8 mouse cellular contexts compared by ENCODE assay signal in the genomic region with DNA sequence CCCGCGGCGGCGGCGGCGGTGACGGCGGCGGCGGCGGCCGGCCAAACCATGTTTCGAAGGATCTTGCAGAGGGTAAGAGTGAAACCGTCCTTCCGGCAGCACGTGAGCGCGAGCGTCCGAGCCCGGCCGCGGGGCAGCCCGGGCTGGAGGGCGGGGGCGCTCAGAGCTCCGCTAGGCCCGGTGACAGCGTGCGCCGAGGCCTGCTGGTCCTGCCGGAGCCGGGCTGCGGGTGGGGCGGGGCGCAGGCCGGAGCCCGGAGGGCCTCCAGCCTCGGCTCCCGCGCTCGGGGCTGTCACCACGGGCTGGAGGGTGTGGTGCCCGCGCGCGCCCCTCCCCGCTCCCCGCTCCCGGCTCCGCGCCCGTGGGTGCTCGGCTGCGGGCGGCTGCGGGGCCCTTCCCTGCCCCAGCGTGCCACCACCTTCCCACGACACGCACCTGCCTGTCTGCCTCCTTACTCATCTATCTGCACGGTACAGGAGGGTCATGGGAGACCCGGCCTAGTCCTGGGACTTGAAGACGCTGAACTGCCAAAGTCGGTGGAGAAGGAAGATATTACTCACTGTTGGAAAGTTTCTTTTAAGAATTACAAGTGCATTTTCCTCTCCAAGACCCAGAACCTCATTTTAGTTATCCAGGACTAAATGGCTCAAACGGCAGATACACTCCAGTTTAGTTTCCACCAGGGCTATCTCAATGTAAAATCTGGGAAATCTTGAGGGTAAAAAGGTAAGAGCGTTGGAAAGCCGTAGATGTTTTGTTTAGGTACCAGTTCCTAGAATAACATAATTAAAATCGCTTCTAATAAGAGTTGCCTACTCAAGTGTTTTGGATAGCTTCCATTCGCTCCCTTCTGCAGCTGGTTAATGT. TPM values are rescaled to one million over a fixed set of nuclear protein-coding genes. Genes with fewer than 3 reads are reported as not detected.
DNase-seq lines count a peak whose midpoint lies in the region; ATAC-seq and TF ChIP-seq lines count a peak whose summit lies in the region.

No protein-coding gene starts in this region.

- peak overlapping the region; percentile 94 for H3K4me3 ChIP-seq in gastrocnemius, adult 2 months
- H3K4me3 ChIP-seq in forebrain, embryonic 15.5 days, result peak overlapping the region; percentile 86
- peak overlapping the region; percentile 77 for H3K4me3 ChIP-seq in liver, embryonic 12.5 days
- H3K4me3 ChIP-seq in small intestine, adult 2 months (ENCODE audit: low read depth, low read length), result peak overlapping the region; percentile 82

- no peaks in the 10 kb centered on the region for H3K27me3 ChIP-seq in forebrain, embryonic 15.5 days
- no peaks in the 10 kb centered on the region for H3K27me3 ChIP-seq in liver, embryonic 12.5 days (replicated peaks)
- H3K27me3 ChIP-seq in small intestine, adult 2 months (ENCODE audit: control insufficient read depth, insufficient read depth, low read length), result no peaks in the 10 kb centered on the region

- H3K4me2 ChIP-seq in forebrain, embryonic 15.5 days (replicated peaks), result peak overlapping the region; percentile 67
- H3K4me2 ChIP-seq in liver, embryonic 12.5 days, result peak overlapping the region; percentile 88

- peaks cover 20% of the 10 kb centered on the region for H3K4me1 ChIP-seq in forebrain, embryonic 15.5 days
- peaks cover 34% of the 10 kb centered on the region for H3K4me1 ChIP-seq in liver, embryonic 12.5 days
- no peaks in the 10 kb centered on the region for H3K4me1 ChIP-seq in small intestine, adult 2 months (ENCODE audit: control insufficient read depth, insufficient read depth, insufficient read length, low read length)

- intact Hi-C loops in gastrocnemius, adult 2 months (cut with DNase I), result loop anchor here (5.0 kb wide), 1 partner anchor 389 kb away; no protein-coding TSS in a partner anchor
- intact Hi-C loops in gastrocnemius, postnatal 14 days (cut with DNase I; ENCODE audit: low total_unique reads), result no loop called here

- peak overlapping the region; percentile 85 for H3K9ac ChIP-seq in forebrain, embryonic 15.5 days (replicated peaks)
- H3K9ac ChIP-seq in liver, embryonic 12.5 days, result peak overlapping the region; percentile 85

- H3K36me3 ChIP-seq in forebrain, embryonic 15.5 days, result no peaks in the 10 kb centered on the region
- H3K36me3 ChIP-seq in liver, embryonic 12.5 days, result peaks cover 11% of the 10 kb centered on the region
- no peaks in the 10 kb centered on the region for H3K36me3 ChIP-seq in small intestine, adult 2 months (ENCODE audit: control insufficient read depth, insufficient read depth, low read length)

- 4% methylated on average over 69 of the region's 69 CpGs for WGBS in forebrain, embryonic 15.5 days
- WGBS in liver, embryonic 12.5 days (ENCODE audit: insufficient replicate concordance), result 4% methylated on average over 64 of the region's 69 CpGs
- WGBS in small intestine, adult 2 months, result 3% methylated on average over 66 of the region's 69 CpGs

- peak; percentile 91 for ATAC-seq in forebrain, embryonic 15.5 days (replicated peaks)
- peak; percentile 86 for ATAC-seq in liver, embryonic 12.5 days

- H3K9me3 ChIP-seq in forebrain, embryonic 15.5 days, result no peaks in the 10 kb centered on the region
- no peaks in the 10 kb centered on the region for H3K9me3 ChIP-seq in liver, embryonic 12.5 days (replicated peaks)

- TF ChIP-seq POLR2A in small intestine, adult 2 months (IDR thresholded peaks at IDR 0.05; ENCODE audit: low read depth, low read length), result no peak

- DNase-seq in gastrocnemius, adult 2 months, result peak; percentile 88
- no peak for DNase-seq in gastrocnemius, postnatal 4 days (ENCODE audit: low spot score in 2 of 2)
- peak; percentile 79 for DNase-seq in urinary bladder, adult 2 months (ENCODE audit: low spot score)
- DNase-seq in urinary bladder, postnatal 25 days (ENCODE audit: low spot score), result no peak
- no peak for DNase-seq in gastrocnemius, postnatal 14 days

- H3K27ac ChIP-seq in gastrocnemius, adult 2 months, result peak overlapping the region; percentile 98
- H3K27ac ChIP-seq in forebrain, embryonic 15.5 days (replicated peaks), result peak overlapping the region; percentile 86
- H3K27ac ChIP-seq in liver, embryonic 12.5 days, result peak overlapping the region; percentile 94
- peak overlapping the region; percentile 11; the same call in 1 of the 2 replicates for H3K27ac ChIP-seq in small intestine, adult 2 months (ENCODE audit: insufficient read depth, low read depth, low read length)

- TF ChIP-seq CTCF in gastrocnemius, adult 2 months (IDR thresholded peaks at IDR 0.05), result no peak
- TF ChIP-seq CTCF in small intestine, adult 2 months (IDR thresholded peaks at IDR 0.05; ENCODE audit: extremely low read depth, insufficient read length, insufficient replicate concordance, low read depth, low read length), result no peak

RNA-seq across cellular contexts. Expression of a gene that starts 0.7 kb away (rescaled TPM):
- 10 to 100 TPM; 24.4 to 27.4 TPM for total RNA-seq in gastrocnemius, adult 2 months (2021)
- total RNA-seq in gastrocnemius, postnatal 4 days (2021), result 10 to 100 TPM; 26.4 to 31.4 TPM
- 14.5 and 16.6 TPM in 2 replicates for polyA plus RNA-seq in urinary bladder, adult 2 months (2012; rRNA removed)
- polyA plus RNA-seq in forebrain, embryonic 15.5 days (2015; fragmentation: Nextera tagmentation; extraction: Ambion mirVana), result 17.3 and 18.2 TPM in 2 replicates
- 13.2 and 13.6 TPM in 2 replicates for polyA plus RNA-seq in liver, embryonic 12.5 days (2016; fragmentation: Nextera tagmentation; extraction: Ambion mirVana)
- polyA plus RNA-seq in small intestine, adult 2 months (2012; rRNA removed), result 0.88 and 2.8 TPM in 2 replicates
- 10 to 100 TPM; 16.7 to 20.7 TPM for total RNA-seq in gastrocnemius, postnatal 14 days (2021)

Comparison
In these comparisons a context has a peak if more than half of its experiments do, and no peak if none do; other contexts are left out.
1. DNase-seq: peak in gastrocnemius, adult 2 months (single experiment) and urinary bladder, adult 2 months (single experiment); none in gastrocnemius, postnatal 4 days (0 of 2), urinary bladder, postnatal 25 days (single experiment) and gastrocnemius, postnatal 14 days (single experiment).
2. H3K27ac ChIP-seq: peak in every context shown above with its lines; median percentile 98 in gastrocnemius, adult 2 months; 94 in liver, embryonic 12.5 days; 86 in forebrain, embryonic 15.5 days; 11 in small intestine, adult 2 months.
3. Peak in every context shown above with its lines, with median percentiles within 50 percentile points of each other: H3K4me3 ChIP-seq.